Mouse (Mus musculus) limb, embryonic 13.5 days (tissue): Measurements from ENCODE around the gene Utp4. TPM values are rescaled to one million over a fixed set of nuclear protein-coding genes. Genes with fewer than 3 reads are reported as not detected.
"Not testable (repeated sequence)": the region's sequence is repeated elsewhere in the genome, so short reads cannot be mapped to it uniquely, and the experiment has no call there.

Experiments
- ATAC-seq: fragments of 200-750 bp; cut with Nextera tagmentation; 2 replicates; pipeline ENCODE4 v1.8.0; 2017; ENCODE audit warnings: low read depth, moderate number of reproducible peaks, moderate TSS enrichment; ENCODE audit not compliant: low FRiP score
- H3K27ac ChIP-seq: fragments of 300-500 bp; sonication (generic); 2 replicates; pipeline ENCODE4 v1.5.1; 2015; ENCODE audit warnings: inconsistent platforms, mild to moderate bottlenecking, moderate library complexity
- H3K27me3 ChIP-seq: fragments of 300-500 bp; sonication (generic); 2 replicates; pipeline ENCODE4 v1.6.1; 2015; ENCODE audit warnings: mild to moderate bottlenecking, inconsistent platforms
- H3K36me3 ChIP-seq: fragments of 300-500 bp; sonication (generic); 2 replicates; pipeline ENCODE4 v1.6.1; 2015; ENCODE audit warnings: inconsistent platforms, mild to moderate bottlenecking, moderate library complexity
- H3K4me1 ChIP-seq: fragments of 300-500 bp; sonication (generic); 2 replicates; pipeline ENCODE4 v1.6.1; 2015; ENCODE audit warnings: inconsistent platforms
- H3K4me2 ChIP-seq: fragments of 300-500 bp; sonication (generic); replicated peaks from 2 replicates; pipeline ENCODE4 v1.6.1; 2015; ENCODE audit warnings: inconsistent platforms, mild to moderate bottlenecking, moderate library complexity
- H3K4me3 ChIP-seq: fragments of 300-500 bp; sonication (generic); 2 replicates; pipeline ENCODE4 v1.5.1; 2015; ENCODE audit warnings: moderate library complexity, mild to moderate bottlenecking, inconsistent platforms
- H3K9ac ChIP-seq: fragments of 300-500 bp; sonication (generic); 2 replicates; pipeline ENCODE4 v1.6.1; 2015; ENCODE audit warnings: mild to moderate bottlenecking, inconsistent platforms
- H3K9me3 ChIP-seq: fragments of 300-500 bp; sonication (generic); 2 replicates; pipeline ENCODE4 v1.6.1; 2016; ENCODE audit warnings: inconsistent platforms
- WGBS: fragments of 180-500 bp; shearing (Covaris S2); methylation state at CpG from one replicate; pipeline ENCODE4 v1.1.7; 2015; 5-methylcytosine and 5-hydroxymethylcytosine counted together
- polyA plus RNA-seq: library from polyadenylated mRNA; unstranded; fragments of >200 nt; fragmentation: Nextera tagmentation; extraction: Ambion mirVana; gene quantifications from 2 replicates; pipeline ENCODE4 v1.2.1, GENCODE M21; 2015

Utp4 gene
- polyA plus RNA-seq, 1 experiment from 2014 or later: 69.9 TPM

GRCm38 (mm10) chr8:106908291-106908690, 14.9 kb downstream of the Utp4 start:
- no peak for ATAC-seq

GRCm38 (mm10) chr8:106913631-106914030, 20.2 kb downstream of the Utp4 start:
- Histone ChIP-seq H3K4me1 (no peaks in the 10 kb centered on the region), H3K4me2 (no peak overlapping the region), H3K4me3 (no peak overlapping the region), H3K9ac (no peak overlapping the region), H3K27me3 (no peaks in the 10 kb centered on the region), H3K36me3 (peaks cover 81% of the 10 kb centered on the region), H3K9me3 (no peaks in the 10 kb centered on the region), H3K27ac (no peak overlapping the region)
- no peak for ATAC-seq
- WGBS: 95% methylated on average over 10 of the region's 10 CpGs

More at GRCm38 (mm10) chr8:106908291-106908690, 14.9 kb downstream of the Utp4 start:
- Histone ChIP-seq H3K9me3 (no peaks in the 10 kb centered on the region), H3K36me3 (peaks cover 80% of the 10 kb centered on the region), H3K27ac (no peak overlapping the region), H3K4me1 (no peaks in the 10 kb centered on the region), H3K4me2 (no peak overlapping the region), H3K4me3 (no peak overlapping the region), H3K27me3 (no peaks in the 10 kb centered on the region), H3K9ac (no peak overlapping the region)
- WGBS: 86% methylated on average over 7 of the region's 7 CpGs

DNA sequence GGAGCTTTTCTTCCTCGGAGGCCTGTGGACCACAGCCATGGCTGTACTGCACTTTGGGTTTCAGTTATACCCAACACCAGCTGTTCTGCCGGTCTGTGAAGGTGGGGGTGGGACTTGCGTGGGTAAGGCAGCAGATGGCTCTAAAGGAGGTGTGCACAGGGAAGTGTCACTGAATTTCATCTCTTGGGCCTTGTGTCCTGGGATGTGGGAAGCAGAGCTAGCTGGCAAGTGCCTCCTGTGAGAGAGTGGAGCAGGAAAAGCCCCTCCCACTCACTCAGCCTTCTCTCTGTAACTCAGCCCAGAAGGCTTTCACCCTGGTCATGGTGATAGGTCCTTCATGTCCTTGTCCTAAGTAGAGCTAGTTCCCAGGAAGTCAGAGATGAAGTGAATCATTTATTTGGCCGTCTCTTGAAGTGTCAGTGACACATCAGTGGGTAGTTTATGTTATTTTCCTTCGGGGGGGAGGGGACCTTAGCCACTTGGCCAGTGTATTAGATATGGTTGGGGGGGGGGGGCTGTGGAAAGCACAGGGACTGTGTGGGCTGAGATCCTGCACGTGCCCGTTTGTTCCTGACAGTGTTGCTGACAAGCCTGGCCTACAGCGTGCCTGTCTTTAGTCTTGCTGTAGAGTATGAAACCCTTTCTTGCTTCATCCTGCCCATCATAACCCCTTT, 26.4 kb downstream of the Utp4 start:
- Histone ChIP-seq H3K9me3 (no peaks in the 10 kb centered on the region), H3K4me2 (no peak overlapping the region), H3K9ac (no peak overlapping the region), H3K27me3 (no peaks in the 10 kb centered on the region), H3K4me1 (no peaks in the 10 kb centered on the region), H3K36me3 (peaks cover 85% of the 10 kb centered on the region), H3K27ac (no peak overlapping the region), H3K4me3 (no peak overlapping the region)
- no peak for ATAC-seq
- 93% methylated on average over 8 of the region's 8 CpGs for WGBS

DNA sequence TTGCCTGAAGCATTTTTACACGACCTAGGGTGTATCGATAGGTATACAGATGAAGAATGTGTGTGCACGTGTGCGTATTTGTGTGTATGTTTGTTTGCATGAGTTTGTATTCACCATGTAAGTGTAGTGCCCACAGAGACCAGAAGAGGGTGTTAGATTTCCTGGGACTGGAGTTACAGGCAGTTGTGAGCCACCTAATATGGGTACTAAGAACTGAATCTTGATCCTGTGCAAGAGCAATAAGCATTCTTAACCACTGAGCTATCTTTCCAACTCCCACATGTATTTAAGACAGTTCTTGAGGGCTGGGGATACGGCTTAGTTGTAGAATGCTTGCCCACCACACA, 26.9 kb downstream of the Utp4 start:
- Histone ChIP-seq H3K4me3 (no peak overlapping the region), H3K27me3 (no peaks in the 10 kb centered on the region), H3K9me3 (no peaks in the 10 kb centered on the region), H3K4me1 (no peaks in the 10 kb centered on the region), H3K27ac (no peak overlapping the region), H3K4me2 (no peak overlapping the region), H3K36me3 (peaks cover 80% of the 10 kb centered on the region), H3K9ac (no peak overlapping the region)
- WGBS: 94% methylated on average over 5 of the region's 5 CpGs
- ATAC-seq: no peak

GRCm38 (mm10) chr8:106924057-106924456, 30.6 kb downstream of the Utp4 start:
- H3K36me3 ChIP-seq: peaks cover 43% of the 10 kb centered on the region
- no peak overlapping the region for H3K4me3 ChIP-seq
- ATAC-seq: no peak
- no peak overlapping the region for H3K9ac ChIP-seq
- H3K27ac ChIP-seq: no peak overlapping the region
- H3K4me1 ChIP-seq: peaks cover 2% of the 10 kb centered on the region
- no peak overlapping the region for H3K4me2 ChIP-seq
- no peaks in the 10 kb centered on the region for H3K9me3 ChIP-seq
- 80% methylated on average over 4 of the region's 4 CpGs for WGBS
- no peaks in the 10 kb centered on the region for H3K27me3 ChIP-seq

DNA sequence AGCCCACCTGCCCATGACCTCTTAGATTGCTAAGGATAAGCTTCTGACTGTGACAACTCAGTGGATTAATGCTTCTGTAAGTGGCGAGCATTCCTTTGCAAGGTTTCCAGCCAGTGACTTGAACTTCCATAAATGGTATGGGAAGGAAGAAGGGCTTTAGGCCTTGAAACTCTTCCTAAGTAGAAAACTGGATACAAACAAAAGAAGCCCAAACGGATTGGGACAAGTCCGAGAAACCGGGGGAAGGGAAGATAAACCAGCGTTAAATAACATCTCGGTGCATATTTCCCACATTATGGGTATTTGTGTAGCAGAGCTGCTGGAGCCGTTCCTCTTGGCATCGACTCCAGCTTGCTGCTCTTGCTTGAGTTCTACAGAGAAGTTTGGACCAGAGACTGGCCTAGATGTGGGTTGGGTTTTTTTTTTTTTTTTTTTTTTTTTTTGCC, 31.5 kb downstream of the Utp4 start:
- peaks cover 11% of the 10 kb centered on the region for H3K4me1 ChIP-seq
- ATAC-seq: no peak
- no peak overlapping the region for H3K4me2 ChIP-seq
- 81% methylated on average over 8 of the region's 8 CpGs for WGBS
- no peaks in the 10 kb centered on the region for H3K27me3 ChIP-seq
- H3K27ac ChIP-seq: no peak overlapping the region
- H3K4me3 ChIP-seq: no peak overlapping the region
- peaks cover 34% of the 10 kb centered on the region for H3K36me3 ChIP-seq
- H3K9ac ChIP-seq: no peak overlapping the region
- H3K9me3 ChIP-seq: no peaks in the 10 kb centered on the region

DNA sequence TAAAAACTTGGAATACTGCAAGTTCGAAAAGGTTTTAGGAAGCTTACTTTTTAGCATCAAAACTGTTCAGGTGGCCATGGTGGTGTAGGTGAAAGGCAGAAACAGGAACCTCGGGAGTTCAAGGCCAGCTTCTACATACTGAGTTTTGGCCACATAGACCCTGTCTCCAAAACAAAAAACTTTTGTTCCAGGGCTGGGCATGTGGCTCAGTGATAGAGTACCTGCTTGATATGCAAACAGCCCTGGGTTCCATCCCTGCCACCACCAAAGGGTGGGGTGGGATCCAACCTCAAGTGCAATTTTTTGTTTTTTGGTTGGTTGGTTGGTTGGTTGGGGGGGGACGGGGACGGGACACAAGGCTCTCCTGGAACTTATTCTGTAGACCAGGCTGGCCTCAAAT, 32.0 kb downstream of the Utp4 start:
- no peak overlapping the region for H3K4me3 ChIP-seq
- no peak overlapping the region for H3K9ac ChIP-seq
- no peaks in the 10 kb centered on the region for H3K27me3 ChIP-seq
- no peak overlapping the region for H3K27ac ChIP-seq
- H3K4me2 ChIP-seq: no peak overlapping the region
- H3K4me1 ChIP-seq: peaks cover 14% of the 10 kb centered on the region
- peaks cover 29% of the 10 kb centered on the region for H3K36me3 ChIP-seq
- ATAC-seq: no peak
- WGBS: 85% methylated on average over 4 of the region's 4 CpGs
- no peaks in the 10 kb centered on the region for H3K9me3 ChIP-seq

GRCm38 (mm10) chr8:106927247-106927646, 33.8 kb downstream of the Utp4 start:
- 54% methylated on average over 4 of the region's 4 CpGs for WGBS
- no peaks in the 10 kb centered on the region for H3K9me3 ChIP-seq
- H3K27me3 ChIP-seq: no peaks in the 10 kb centered on the region
- ATAC-seq: no peak
- H3K9ac ChIP-seq: no peak overlapping the region
- no peak overlapping the region for H3K4me2 ChIP-seq
- H3K27ac ChIP-seq: no peak overlapping the region
- peaks cover 14% of the 10 kb centered on the region for H3K36me3 ChIP-seq
- no peak overlapping the region for H3K4me3 ChIP-seq
- peaks cover 28% of the 10 kb centered on the region for H3K4me1 ChIP-seq

- H3K4me2 ChIP-seq, H3K27ac ChIP-seq, H3K9ac ChIP-seq, ATAC-seq, H3K27me3 ChIP-seq, H3K9me3 ChIP-seq, H3K36me3 ChIP-seq, H3K4me3 ChIP-seq: not testable (repeated sequence)
- WGBS: 92% methylated on average over 11 of the region's 11 CpGs
- peaks cover 35% of the 10 kb centered on the region for H3K4me1 ChIP-seq
These were observed 34.7 kb downstream of the Utp4 start for GRCm38 (mm10) chr8:106928182-106928581.

- Histone ChIP-seq H3K27ac (peak overlapping the region; percentile 22; the same call in 1 of the 2 replicates), H3K4me2 (no peak overlapping the region)
These were observed 35.9 kb downstream of the Utp4 start for GRCm38 (mm10) chr8:106929155-106929913.

DNA sequence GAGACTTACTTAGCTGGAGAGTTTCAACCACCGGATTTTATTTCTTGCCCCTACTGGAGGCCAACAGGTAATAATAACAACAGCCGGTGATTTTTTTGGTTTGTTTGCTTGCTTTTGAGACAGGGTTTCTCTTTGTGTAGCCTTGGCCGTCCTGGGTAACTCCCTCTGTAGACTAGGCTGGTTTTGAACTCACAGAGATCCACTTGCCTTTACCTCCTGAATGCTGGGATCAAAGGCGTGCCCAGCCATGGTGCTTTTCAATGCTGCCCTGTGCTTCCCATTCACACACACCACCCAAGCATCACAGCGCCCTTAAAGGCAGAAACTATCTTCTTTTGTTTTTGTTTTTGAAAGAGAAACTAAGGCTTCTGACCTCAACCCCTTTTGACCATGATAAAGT, 36.5 kb downstream of the Utp4 start:
- H3K27ac ChIP-seq: peak overlapping the region; percentile 22; the same call in 1 of the 2 replicates
- no peaks in the 10 kb centered on the region for H3K36me3 ChIP-seq

More at GRCm38 (mm10) chr8:106929155-106929913, 35.9 kb downstream of the Utp4 start:
- no peak for ATAC-seq
- H3K4me3 ChIP-seq: no peak overlapping the region
- no peaks in the 10 kb centered on the region for H3K9me3 ChIP-seq
- WGBS: 10% methylated on average over 6 of the region's 6 CpGs
- no peak overlapping the region for H3K9ac ChIP-seq
- no peaks in the 10 kb centered on the region for H3K36me3 ChIP-seq
- H3K4me1 ChIP-seq: peaks cover 35% of the 10 kb centered on the region
- no peaks in the 10 kb centered on the region for H3K27me3 ChIP-seq

GRCm38 (mm10) chr8:106932376-106933065, 39.1 kb downstream of the Utp4 start:
- Histone ChIP-seq H3K27ac (peak overlapping the region; percentile 73; the same call in 1 of the 2 replicates), H3K27me3 (no peaks in the 10 kb centered on the region), H3K4me1 (peaks cover 48% of the 10 kb centered on the region), H3K9me3 (no peaks in the 10 kb centered on the region), H3K4me2 (peak overlapping the region; percentile 63), H3K36me3 (no peaks in the 10 kb centered on the region), H3K4me3 (peak overlapping the region; percentile 27), H3K9ac (peak overlapping the region; percentile 48)
- WGBS: 4% methylated on average over 22 of the region's 22 CpGs
- ATAC-seq: peak; percentile 41

More for the DNA sequence above, 36.5 kb downstream of the Utp4 start:
- Histone ChIP-seq H3K4me3 (no peak overlapping the region), H3K9me3 (no peaks in the 10 kb centered on the region), H3K4me1 (peaks cover 36% of the 10 kb centered on the region), H3K27me3 (no peaks in the 10 kb centered on the region), H3K4me2 (no peak overlapping the region), H3K9ac (no peak overlapping the region)
- no peak for ATAC-seq
- whole genome bisulfite sequencing: 72% methylated on average over 5 of the region's 5 CpGs
